Mouse (Mus musculus) small intestine, adult 2 months (tissue): ENCODE measurements at regions not wholly inside any gene's neighbourhood (a gene's known extent, or its start where the extent isn't known, plus 50 kb on each side); places are given as distances from the start of the nearest gene placed in this dataset.

Source experiments
- CTCF ChIP-seq: fragments of 200-500 bp; IDR thresholded peaks from 2 replicates; pipeline ENCODE4 v1.5.1; 2012; ENCODE audit warnings: low read depth, mild to moderate bottlenecking, control low read depth, inconsistent platforms, low read length, moderate library complexity, mixed read lengths; ENCODE audit not compliant: insufficient replicate concordance, insufficient read length; ENCODE audit errors: extremely low read depth
- POLR2A ChIP-seq: fragments of 200-500 bp; IDR thresholded peaks from 2 replicates; pipeline ENCODE4 v1.6.1; 2012; ENCODE audit warnings: low read depth, mild to moderate bottlenecking, control low read depth, inconsistent platforms, low read length, moderate library complexity

- TF ChIP-seq CTCF, result no peak
- TF ChIP-seq POLR2A, result no peak
Observed at GRCm38 (mm10) chr12:10209841-10210240, 159.9 kb upstream of the Nt5c1b start.
